Mouse (Mus musculus) spleen, postnatal 10 days (tissue): ENCODE data around the gene Mup17.
"Not testable (repeated sequence)": the region's sequence is repeated elsewhere in the genome, so short reads cannot be mapped to it uniquely, and the experiment has no call there.

Experiments used
- DNase-seq, 2 experiments: peaks; one replicate each; pipeline ENCODE4 v3.0.0; 2021 to 2022; ENCODE audit warnings: low spot score in 2 of 2

Mup17 gene

DNA sequence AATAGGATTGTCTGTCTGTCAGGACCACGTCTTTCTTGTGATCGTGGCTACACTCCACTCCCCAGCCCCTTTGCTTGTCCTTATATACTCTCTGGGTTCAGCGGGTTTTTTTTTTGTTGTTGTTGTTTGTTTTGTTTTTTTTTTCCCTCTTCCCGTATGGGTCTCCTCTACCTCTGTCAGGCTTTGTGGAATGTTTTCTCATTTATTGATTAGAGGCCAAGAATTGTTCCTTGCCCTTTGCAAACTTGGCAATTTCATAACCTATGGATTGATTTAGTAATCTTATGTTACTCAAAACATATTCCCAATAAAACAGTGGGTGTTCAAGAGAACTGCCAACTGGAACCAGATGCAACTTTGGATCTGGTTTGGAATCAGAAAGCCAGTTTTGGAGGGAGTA, at the start of gene Mup17:
Gene Mup17, minus strand, starts transcription at position 101 of the 400 bp plus-strand sequence.
- not testable (repeated sequence) for DNase-seq

DNA sequence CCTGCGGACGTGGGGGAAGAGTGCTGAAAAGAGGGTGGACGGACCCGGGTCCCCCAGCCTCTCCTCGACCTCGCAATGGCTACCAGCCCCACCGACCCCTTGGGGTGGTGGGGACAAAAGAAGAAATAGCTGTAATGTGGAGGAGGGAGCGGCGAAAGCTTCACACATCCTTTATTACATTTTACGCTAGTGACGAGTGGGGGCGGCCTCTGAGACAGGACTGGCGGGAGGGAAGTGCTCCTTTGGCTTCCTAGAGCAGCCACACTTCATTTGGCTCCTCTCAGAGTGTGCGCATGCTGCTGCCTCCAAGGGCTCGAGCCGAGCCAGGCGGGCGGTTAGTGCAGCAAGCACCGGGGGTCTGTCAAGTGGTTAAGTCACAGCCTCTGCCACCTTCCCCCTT, 24.1 kb downstream of the Mup17 start:
- not testable (repeated sequence) for DNase-seq

DNA sequence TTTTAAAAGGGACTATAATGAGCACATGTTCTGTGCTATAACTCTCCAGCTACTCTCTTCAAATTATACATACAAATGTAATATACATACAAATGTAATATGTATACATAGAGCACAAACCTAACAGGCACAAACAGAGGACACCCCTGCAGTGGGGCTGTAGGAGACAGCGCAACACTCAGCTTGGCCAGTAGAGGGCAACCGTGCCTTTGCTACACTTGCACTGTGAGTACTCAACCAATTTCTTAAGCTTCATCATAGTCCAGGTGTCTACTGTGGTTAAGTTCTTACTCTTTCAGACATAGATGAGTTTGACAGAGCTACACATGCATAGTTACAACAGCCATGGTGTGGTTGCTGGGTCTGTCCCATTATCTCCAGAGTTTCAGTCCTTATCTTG, 39.8 kb downstream of the Mup17 start:
- not testable (repeated sequence) for DNase-seq
